Mouse (Mus musculus): ENCODE measurements at regions not wholly inside any gene's neighbourhood (a gene's known extent, or its start where the extent isn't known, plus 50 kb on each side); places are given as distances from the start of the nearest gene placed in this dataset.

DNA sequence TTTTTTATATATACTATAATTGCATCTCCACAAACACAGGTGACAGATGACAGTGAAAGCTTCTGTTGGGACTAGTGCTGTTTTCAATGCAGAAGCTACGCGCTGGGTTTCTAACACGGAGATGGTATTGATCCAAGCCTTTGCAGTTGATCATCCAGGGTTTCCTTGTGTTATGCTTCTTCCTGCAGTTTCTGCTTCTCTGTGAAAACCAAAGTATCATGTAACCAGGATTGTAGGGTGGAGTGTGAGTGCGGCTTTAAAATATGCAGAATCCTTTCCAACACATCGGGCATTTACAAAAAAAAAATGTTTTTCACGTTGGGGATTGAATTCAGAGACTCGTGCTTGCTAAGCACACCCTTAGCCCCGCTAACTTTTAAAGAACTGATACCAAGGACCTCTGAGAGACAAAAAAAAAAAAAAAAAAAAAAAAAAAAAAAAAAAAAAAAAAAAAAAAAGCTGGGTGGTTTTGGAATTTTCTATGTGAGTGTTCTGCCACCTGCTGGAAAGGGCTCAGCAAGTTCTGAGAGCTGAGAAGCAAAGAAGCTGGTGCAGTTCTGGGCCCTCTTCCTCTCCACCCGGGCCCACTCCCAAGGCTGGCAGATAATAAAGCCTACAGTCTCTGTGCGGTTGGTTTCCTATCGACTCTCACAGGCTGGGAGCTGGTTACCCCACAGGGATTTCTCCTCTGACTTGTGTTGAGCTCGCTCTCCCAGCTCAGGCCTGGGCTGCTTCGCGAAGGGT lies 61.5 kb upstream of the Akap6 start:
- Histone ChIP-seq H3K9ac (no peak overlapping the region), H3K27ac (ENCODE audit: low read depth) (no peak overlapping the region), H3K27me3 (ENCODE audit: insufficient read depth, low read length) (no peaks in the 10 kb centered on the region), H3K9me3 (ENCODE audit: low read depth, low read length) (no peaks in the 10 kb centered on the region), H3K4me3 (ENCODE audit: low read depth, low read length) (no peak overlapping the region), H3K4me1 (ENCODE audit: insufficient read depth) (no peaks in the 10 kb centered on the region), H3K4me2 (0 out of 2 replicates have a peak overlapping the region, but pooled peaks have one; percentile 3), H3K36me3 (ENCODE audit: insufficient read depth) (no peaks in the 10 kb centered on the region)
- WGBS: 53% methylated on average over 14 of the region's 14 CpGs
- peak; percentile 57 for TF ChIP-seq CTCF (IDR thresholded peaks at IDR 0.05; ENCODE audit: low read depth)
- DNase-seq (peak; percentile 82), ATAC-seq (ENCODE audit: insufficient read depth) (peak; percentile 54; the same call in 1 of the 2 replicates)

DNA sequence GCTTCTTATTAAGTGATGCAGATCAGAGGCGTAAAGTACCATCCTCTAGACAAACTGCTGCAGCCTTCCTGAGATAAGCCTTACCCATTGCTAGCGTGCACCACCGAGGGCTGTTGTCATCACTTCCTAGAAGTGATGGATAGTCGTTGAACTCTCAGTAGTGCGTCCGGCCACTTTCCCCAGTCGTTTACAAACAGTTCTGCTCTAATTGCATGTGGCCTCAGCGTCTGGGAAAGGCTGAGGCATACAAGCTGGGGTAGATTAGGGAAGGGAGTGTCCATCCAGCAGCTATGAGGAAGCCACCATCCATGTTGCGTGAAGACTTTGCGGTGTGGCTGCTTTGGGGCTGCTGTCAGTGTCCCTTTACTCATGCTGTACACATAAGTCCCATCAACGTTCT lies 60.7 kb upstream of the Akap6 start:
- DNase-seq (peak; percentile 59), ATAC-seq (ENCODE audit: insufficient read depth) (peak; percentile 53; the same call in 1 of the 2 replicates)
- Histone ChIP-seq H3K4me3 (ENCODE audit: low read depth, low read length) (no peak overlapping the region), H3K27me3 (ENCODE audit: insufficient read depth, low read length) (no peaks in the 10 kb centered on the region), H3K9ac (no peak overlapping the region), H3K36me3 (ENCODE audit: insufficient read depth) (no peaks in the 10 kb centered on the region), H3K4me2 (no peak overlapping the region), H3K27ac (ENCODE audit: low read depth) (no peak overlapping the region), H3K9me3 (ENCODE audit: low read depth, low read length) (no peaks in the 10 kb centered on the region), H3K4me1 (ENCODE audit: insufficient read depth) (no peaks in the 10 kb centered on the region)
- TF ChIP-seq CTCF (IDR thresholded peaks at IDR 0.05; ENCODE audit: low read depth): no peak
- WGBS: 25% methylated on average over 11 of the region's 11 CpGs

DNA sequence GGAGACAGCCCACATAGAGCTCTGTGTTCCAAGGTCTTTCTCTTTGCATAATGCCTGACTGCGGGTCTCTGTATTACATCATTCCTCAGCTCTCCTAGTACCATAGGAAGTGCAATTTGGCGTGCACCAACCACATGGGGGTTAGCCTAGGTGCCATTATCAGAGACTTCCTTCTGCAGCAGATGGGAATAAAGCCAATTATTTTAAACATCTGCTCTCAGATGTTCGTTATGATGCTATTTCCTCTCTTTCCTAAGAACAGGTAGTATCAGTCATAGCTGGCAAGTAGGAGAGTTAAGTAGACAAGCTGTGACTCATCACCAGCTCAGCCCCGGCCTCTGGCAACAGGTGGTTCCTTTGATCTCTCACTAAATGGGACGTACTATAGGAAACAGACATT lies 55.1 kb upstream of the Akap6 start:
- Histone ChIP-seq H3K4me3 (ENCODE audit: low read depth, low read length) (no peak overlapping the region), H3K9ac (no peak overlapping the region)

More for the DNA sequence above, 55.1 kb upstream of the Akap6 start:
- Histone ChIP-seq H3K36me3 (ENCODE audit: insufficient read depth) (no peaks in the 10 kb centered on the region), H3K9me3 (ENCODE audit: low read depth, low read length) (no peaks in the 10 kb centered on the region), H3K27ac (ENCODE audit: low read depth) (no peak overlapping the region), H3K4me1 (ENCODE audit: insufficient read depth) (no peaks in the 10 kb centered on the region), H3K4me2 (no peak overlapping the region), H3K27me3 (ENCODE audit: insufficient read depth, low read length) (no peaks in the 10 kb centered on the region)
- TF ChIP-seq CTCF (IDR thresholded peaks at IDR 0.05; ENCODE audit: low read depth): no peak
- no peak for DNase-seq
- ATAC-seq (ENCODE audit: insufficient read depth): no peak
- 48% methylated on average over 5 of the region's 5 CpGs for WGBS
